Mouse (Mus musculus): Measurements from ENCODE around the gene Scand1. TPM values are rescaled to one million over a fixed set of nuclear protein-coding genes. Genes with fewer than 3 reads are reported as not detected.
A peak's percentile ranks its signal among the peaks of the same experiment; 100 is the strongest.

Scand1 gene
- polyA plus RNA-seq, 1 experiment from 2014 or later = 88.4 TPM

- Histone ChIP-seq H3K36me3 (no peaks in the 10 kb centered on the region; the same call in 1 of the 2 replicates), H3K4me1 (no peaks in the 10 kb centered on the region), H3K9me3 (peaks cover 4% of the 10 kb centered on the region; the same call in 1 of the 2 replicates), H3K27me3 (no peaks in the 10 kb centered on the region), H3K9ac (no peak overlapping the region), H3K4me3 (no peak overlapping the region), H3K4me2 (no peak overlapping the region), H3K27ac (no peak overlapping the region)
- 30% methylated on average over 5 of the region's 5 CpGs for WGBS
- no peak for ATAC-seq (ENCODE audit: insufficient number of reproducible peaks, insufficient read depth, low FRiP score, low TSS enrichment, low read depth)
Measured at GRCm38 (mm10) chr2:156324681-156325080, 12.2 kb upstream of the Scand1 start.

- Histone ChIP-seq H3K27ac (no peak overlapping the region), H3K4me3 (no peak overlapping the region), H3K9me3 (peaks cover 2% of the 10 kb centered on the region; the same call in 1 of the 2 replicates), H3K36me3 (no peaks in the 10 kb centered on the region; the same call in 1 of the 2 replicates), H3K4me1 (no peaks in the 10 kb centered on the region), H3K9ac (no peak overlapping the region), H3K4me2 (no peak overlapping the region), H3K27me3 (no peaks in the 10 kb centered on the region)
- ATAC-seq (ENCODE audit: insufficient number of reproducible peaks, insufficient read depth, low FRiP score, low TSS enrichment, low read depth) = no peak
- 64% methylated on average over 6 of the region's 6 CpGs for WGBS
Measured at GRCm38 (mm10) chr2:156324116-156324588, 11.6 kb upstream of the Scand1 start.

GRCm38 (mm10) chr2:156321538-156321937 is 9.0 kb upstream of the Scand1 start:
- ATAC-seq (ENCODE audit: insufficient number of reproducible peaks, insufficient read depth, low FRiP score, low TSS enrichment, low read depth) = no peak
- WGBS = 88% methylated on average over 6 of the region's 6 CpGs
- H3K27ac ChIP-seq = no peak overlapping the region

GRCm38 (mm10) chr2:156318491-156318890 is 6.0 kb upstream of the Scand1 start:
- no peak overlapping the region for H3K4me3 ChIP-seq

More at GRCm38 (mm10) chr2:156321538-156321937, 9.0 kb upstream of the Scand1 start:
- H3K4me3 ChIP-seq = no peak overlapping the region
- no peaks in the 10 kb centered on the region for H3K27me3 ChIP-seq
- H3K4me2 ChIP-seq = no peak overlapping the region
- no peaks in the 10 kb centered on the region for H3K36me3 ChIP-seq
- H3K4me1 ChIP-seq = no peaks in the 10 kb centered on the region
- H3K9me3 ChIP-seq = no peaks in the 10 kb centered on the region
- no peak overlapping the region for H3K9ac ChIP-seq

GRCm38 (mm10) chr2:156314811-156315210 is 2.3 kb upstream of the Scand1 start:
- Histone ChIP-seq H3K4me2 (no peak overlapping the region), H3K4me3 (no peak overlapping the region), H3K27me3 (no peaks in the 10 kb centered on the region), H3K9me3 (no peaks in the 10 kb centered on the region), H3K36me3 (0 out of 2 replicates have a peak, but pooled peaks cover 10% of the 10 kb centered on the region), H3K9ac (no peak overlapping the region), H3K4me1 (peaks cover 11% of the 10 kb centered on the region), H3K27ac (no peak overlapping the region)
- ATAC-seq (ENCODE audit: insufficient number of reproducible peaks, insufficient read depth, low FRiP score, low TSS enrichment, low read depth) = no peak
- WGBS = 94% methylated on average over 6 of the region's 6 CpGs

More at GRCm38 (mm10) chr2:156318491-156318890, 6.0 kb upstream of the Scand1 start:
- ATAC-seq (ENCODE audit: insufficient number of reproducible peaks, insufficient read depth, low FRiP score, low TSS enrichment, low read depth) = no peak
- Histone ChIP-seq H3K9ac (no peak overlapping the region), H3K4me2 (no peak overlapping the region), H3K27me3 (no peaks in the 10 kb centered on the region), H3K9me3 (no peaks in the 10 kb centered on the region), H3K4me1 (no peaks in the 10 kb centered on the region), H3K27ac (no peak overlapping the region), H3K36me3 (0 out of 2 replicates have a peak, but pooled peaks cover 3% of the 10 kb centered on the region)

GRCm38 (mm10) chr2:156313153-156313552 is 649 bp upstream of the Scand1 start:
- H3K27ac ChIP-seq = no peak overlapping the region
- H3K9ac ChIP-seq = peak overlapping the region; percentile 97
- 54% methylated on average over 3 of the region's 3 CpGs for WGBS
- no peaks in the 10 kb centered on the region for H3K27me3 ChIP-seq
- no peaks in the 10 kb centered on the region for H3K9me3 ChIP-seq
- ATAC-seq (ENCODE audit: insufficient number of reproducible peaks, insufficient read depth, low FRiP score, low TSS enrichment, low read depth) = no peak
- H3K4me1 ChIP-seq = peaks cover 11% of the 10 kb centered on the region
- peak overlapping the region; percentile 94 for H3K4me3 ChIP-seq
- peak overlapping the region; percentile 83 for H3K4me2 ChIP-seq
- H3K36me3 ChIP-seq = peaks cover 16% of the 10 kb centered on the region; the same call in 1 of the 2 replicates

- Histone ChIP-seq H3K4me3 (peak overlapping the region; percentile 94), H3K36me3 (peaks cover 26% of the 10 kb centered on the region), H3K27ac (peak overlapping the region; percentile 94), H3K9ac (peak overlapping the region; percentile 97), H3K27me3 (no peaks in the 10 kb centered on the region), H3K4me2 (peak overlapping the region; percentile 83), H3K4me1 (peaks cover 11% of the 10 kb centered on the region), H3K9me3 (no peaks in the 10 kb centered on the region)
- 0 out of 2 replicates have a peak, but pooled peaks have one; percentile 18 for ATAC-seq (ENCODE audit: insufficient number of reproducible peaks, insufficient read depth, low FRiP score, low TSS enrichment, low read depth)
- under 1% methylated on average over 53 of the region's 53 CpGs for WGBS
Measured at GRCm38 (mm10) chr2:156311841-156312291, 638 bp downstream of the Scand1 start.

- ATAC-seq (ENCODE audit: insufficient number of reproducible peaks, insufficient read depth, low FRiP score, low TSS enrichment, low read depth) = no peak
- peaks cover 11% of the 10 kb centered on the region for H3K4me1 ChIP-seq
- H3K9me3 ChIP-seq = no peaks in the 10 kb centered on the region
- WGBS = 22% methylated on average over 8 of the region's 8 CpGs
- H3K4me2 ChIP-seq = peak overlapping the region; percentile 83
- H3K27ac ChIP-seq = peak overlapping the region; percentile 94
- H3K9ac ChIP-seq = peak overlapping the region; percentile 97
- no peaks in the 10 kb centered on the region for H3K27me3 ChIP-seq
- peaks cover 29% of the 10 kb centered on the region for H3K36me3 ChIP-seq
- H3K4me3 ChIP-seq = peak overlapping the region; percentile 94
Measured at GRCm38 (mm10) chr2:156311441-156311840, 1.1 kb downstream of the Scand1 start.

- WGBS = 93% methylated on average over 5 of the region's 5 CpGs
- H3K4me1 ChIP-seq = peaks cover 11% of the 10 kb centered on the region
- no peaks in the 10 kb centered on the region for H3K27me3 ChIP-seq
- no peaks in the 10 kb centered on the region for H3K9me3 ChIP-seq
- peaks cover 30% of the 10 kb centered on the region for H3K36me3 ChIP-seq
- no peak overlapping the region for H3K9ac ChIP-seq
- no peak for ATAC-seq (ENCODE audit: insufficient number of reproducible peaks, insufficient read depth, low FRiP score, low TSS enrichment, low read depth)
- 0 out of 2 replicates have a peak overlapping the region, but pooled peaks have one; percentile 94 for H3K4me3 ChIP-seq
- H3K27ac ChIP-seq = peak overlapping the region; percentile 94; the same call in 1 of the 2 replicates
- peak overlapping the region; percentile 83 for H3K4me2 ChIP-seq
Measured at GRCm38 (mm10) chr2:156310945-156311344, 1.6 kb downstream of the Scand1 start.

GRCm38 (mm10) chr2:156310455-156310854 is 2.0 kb downstream of the Scand1 start:
- peaks cover 11% of the 10 kb centered on the region for H3K4me1 ChIP-seq
- no peaks in the 10 kb centered on the region for H3K27me3 ChIP-seq
- H3K27ac ChIP-seq = no peak overlapping the region
- no peak overlapping the region for H3K9ac ChIP-seq
- no peak overlapping the region for H3K4me3 ChIP-seq
- no peak overlapping the region for H3K4me2 ChIP-seq
- peaks cover 29% of the 10 kb centered on the region for H3K36me3 ChIP-seq
- no peaks in the 10 kb centered on the region for H3K9me3 ChIP-seq
- ATAC-seq (ENCODE audit: insufficient number of reproducible peaks, insufficient read depth, low FRiP score, low TSS enrichment, low read depth) = no peak
- WGBS = 88% methylated on average over 5 of the region's 5 CpGs

GRCm38 (mm10) chr2:156309948-156310347 is 2.6 kb downstream of the Scand1 start:
- WGBS = 96% methylated on average over 5 of the region's 5 CpGs
- Histone ChIP-seq H3K27ac (no peak overlapping the region), H3K36me3 (peaks cover 33% of the 10 kb centered on the region), H3K9ac (no peak overlapping the region), H3K4me1 (peaks cover 11% of the 10 kb centered on the region), H3K9me3 (no peaks in the 10 kb centered on the region), H3K4me3 (no peak overlapping the region), H3K4me2 (no peak overlapping the region), H3K27me3 (no peaks in the 10 kb centered on the region)
- ATAC-seq (ENCODE audit: insufficient number of reproducible peaks, insufficient read depth, low FRiP score, low TSS enrichment, low read depth) = no peak

GRCm38 (mm10) chr2:156307261-156307660 is 5.2 kb downstream of the Scand1 start:
- Histone ChIP-seq H3K9ac (no peak overlapping the region), H3K27ac (no peak overlapping the region), H3K9me3 (no peaks in the 10 kb centered on the region), H3K4me2 (no peak overlapping the region), H3K36me3 (peaks cover 59% of the 10 kb centered on the region), H3K27me3 (no peaks in the 10 kb centered on the region), H3K4me3 (no peak overlapping the region), H3K4me1 (peaks cover 6% of the 10 kb centered on the region; the same call in 1 of the 2 replicates)
- no peak for ATAC-seq (ENCODE audit: insufficient number of reproducible peaks, insufficient read depth, low FRiP score, low TSS enrichment, low read depth)
- WGBS = 62% methylated on average over 5 of the region's 5 CpGs
